Mouse (Mus musculus) stomach, embryonic 15.5 days (tissue): ENCODE measurements around the gene Iffo1. TPM values are rescaled to one million over a fixed set of nuclear protein-coding genes. Genes with fewer than 3 reads are reported as not detected.
"Not testable (repeated sequence)": the region's sequence is repeated elsewhere in the genome, so short reads cannot be mapped to it uniquely, and the experiment has no call there.

Experiments used
- ATAC-seq: fragments of 200-750 bp; cut with Nextera tagmentation; 2 replicates; pipeline ENCODE4 v1.8.0; 2017; ENCODE audit warnings: low read depth, moderate number of reproducible peaks, moderate TSS enrichment; ENCODE audit not compliant: insufficient read depth, low FRiP score
- H3K27ac ChIP-seq: fragments of 300-500 bp; sonication (generic); 2 replicates; pipeline ENCODE4 v1.5.1; 2015; ENCODE audit warnings: mild to moderate bottlenecking, inconsistent platforms
- H3K27me3 ChIP-seq: fragments of 300-500 bp; sonication (generic); replicated peaks from 2 replicates; pipeline ENCODE4 v1.6.1; 2015; ENCODE audit warnings: inconsistent platforms
- H3K36me3 ChIP-seq: fragments of 300-500 bp; sonication (generic); 2 replicates; pipeline ENCODE4 v1.6.1; 2015; ENCODE audit warnings: inconsistent platforms
- H3K4me1 ChIP-seq: fragments of 300-500 bp; sonication (generic); 2 replicates; pipeline ENCODE4 v1.6.1; 2015; ENCODE audit warnings: inconsistent platforms
- H3K4me2 ChIP-seq: fragments of 300-500 bp; sonication (generic); 2 replicates; pipeline ENCODE4 v1.6.1; 2015; ENCODE audit warnings: mild to moderate bottlenecking, inconsistent platforms
- H3K4me3 ChIP-seq: fragments of 300-500 bp; sonication (generic); replicated peaks from 2 replicates; pipeline ENCODE4 v1.5.1; 2015; ENCODE audit warnings: inconsistent platforms
- H3K9ac ChIP-seq: fragments of 300-500 bp; sonication (generic); 2 replicates; pipeline ENCODE4 v1.6.1; 2015; ENCODE audit warnings: inconsistent platforms
- H3K9me3 ChIP-seq: fragments of 300-500 bp; sonication (generic); 2 replicates; pipeline ENCODE4 v1.6.1; 2016; ENCODE audit warnings: inconsistent platforms
- WGBS: fragments of 180-500 bp; shearing (Covaris S2); methylation state at CpG from one replicate; pipeline ENCODE4 v1.1.7; 2015; 5-methylcytosine and 5-hydroxymethylcytosine counted together
- polyA plus RNA-seq: library from polyadenylated mRNA; unstranded; fragments of >200 nt; fragmentation: Nextera tagmentation; extraction: Ambion mirVana; gene quantifications from 2 replicates; pipeline ENCODE4 v1.2.1, GENCODE M21; 2015

The Iffo1 gene
- polyA plus RNA-seq, 1 experiment from 2014 or later = 8.2 TPM

GRCm38 (mm10) chr6:125154550-125154949, 9.5 kb downstream of the Iffo1 start:
- H3K27me3 ChIP-seq = no peaks in the 10 kb centered on the region
- no peaks in the 10 kb centered on the region for H3K9me3 ChIP-seq
- H3K9ac ChIP-seq = no peak overlapping the region
- 0 out of 2 replicates have a peak, but pooled peaks cover 9% of the 10 kb centered on the region for H3K4me1 ChIP-seq
- H3K4me3 ChIP-seq = no peak overlapping the region
- no peak overlapping the region for H3K4me2 ChIP-seq
- ATAC-seq = no peak
- no peak overlapping the region for H3K27ac ChIP-seq
- H3K36me3 ChIP-seq = peaks cover 10% of the 10 kb centered on the region

GRCm38 (mm10) chr6:125155262-125155661, 10.2 kb downstream of the Iffo1 start:
- Histone ChIP-seq H3K9ac (no peak overlapping the region), H3K36me3 (peaks cover 15% of the 10 kb centered on the region), H3K27ac (no peak overlapping the region), H3K9me3 (no peaks in the 10 kb centered on the region), H3K4me2 (no peak overlapping the region), H3K4me1 (0 out of 2 replicates have a peak, but pooled peaks cover 6% of the 10 kb centered on the region), H3K27me3 (no peaks in the 10 kb centered on the region), H3K4me3 (no peak overlapping the region)
- WGBS = 82% methylated on average over 8 of the region's 8 CpGs
- no peak for ATAC-seq

GRCm38 (mm10) chr6:125156491-125156890, 11.4 kb downstream of the Iffo1 start:
- Histone ChIP-seq H3K4me3 (no peak overlapping the region), H3K27ac (no peak overlapping the region), H3K9ac (no peak overlapping the region), H3K4me1 (peaks cover 17% of the 10 kb centered on the region), H3K9me3 (no peaks in the 10 kb centered on the region), H3K36me3 (peaks cover 17% of the 10 kb centered on the region; the same call in 1 of the 2 replicates), H3K4me2 (no peak overlapping the region), H3K27me3 (no peaks in the 10 kb centered on the region)
- no peak for ATAC-seq
- WGBS = 79% methylated on average over 3 of the region's 3 CpGs

- no peak overlapping the region for H3K9ac ChIP-seq
- peaks cover 17% of the 10 kb centered on the region for H3K4me1 ChIP-seq
- H3K4me3 ChIP-seq = no peak overlapping the region
- no peaks in the 10 kb centered on the region for H3K9me3 ChIP-seq
- H3K27ac ChIP-seq = no peak overlapping the region
- H3K4me2 ChIP-seq = no peak overlapping the region
- ATAC-seq = no peak
- 65% methylated on average over 7 of the region's 7 CpGs for WGBS
- peaks cover 17% of the 10 kb centered on the region; the same call in 1 of the 2 replicates for H3K36me3 ChIP-seq
- no peaks in the 10 kb centered on the region for H3K27me3 ChIP-seq
Observed at GRCm38 (mm10) chr6:125156903-125157614, 12.0 kb downstream of the Iffo1 start.

GRCm38 (mm10) chr6:125158944-125159492, 14.0 kb downstream of the Iffo1 start:
- no peak overlapping the region for H3K4me3 ChIP-seq
- no peak overlapping the region for H3K27ac ChIP-seq
- H3K36me3 ChIP-seq = peaks cover 25% of the 10 kb centered on the region
- no peak overlapping the region for H3K4me2 ChIP-seq
- H3K27me3 ChIP-seq = no peaks in the 10 kb centered on the region
- whole genome bisulfite sequencing = 82% methylated on average over 15 of the region's 15 CpGs
- H3K4me1 ChIP-seq = peaks cover 20% of the 10 kb centered on the region
- no peak for ATAC-seq
- no peak overlapping the region for H3K9ac ChIP-seq
- H3K9me3 ChIP-seq = no peaks in the 10 kb centered on the region

- Histone ChIP-seq H3K4me2 (no peak overlapping the region), H3K4me3 (no peak overlapping the region), H3K27me3 (no peaks in the 10 kb centered on the region), H3K9me3 (no peaks in the 10 kb centered on the region), H3K4me1 (peaks cover 25% of the 10 kb centered on the region), H3K9ac (no peak overlapping the region), H3K36me3 (peaks cover 25% of the 10 kb centered on the region), H3K27ac (peak overlapping the region; percentile 49; the same call in 1 of the 2 replicates)
- ATAC-seq = no peak
- 78% methylated on average over 7 of the region's 7 CpGs for WGBS
Observed at GRCm38 (mm10) chr6:125159773-125160557, 14.9 kb downstream of the Iffo1 start.

- Histone ChIP-seq H3K27me3 (no peaks in the 10 kb centered on the region), H3K27ac (peak overlapping the region; percentile 49), H3K4me2 (no peak overlapping the region), H3K9me3 (no peaks in the 10 kb centered on the region), H3K36me3 (peaks cover 25% of the 10 kb centered on the region), H3K9ac (no peak overlapping the region), H3K4me3 (no peak overlapping the region), H3K4me1 (peaks cover 25% of the 10 kb centered on the region)
- ATAC-seq = no peak
- 65% methylated on average over 10 of the region's 10 CpGs for WGBS
Observed at GRCm38 (mm10) chr6:125160558-125160853, 15.5 kb downstream of the Iffo1 start.

- no peak for ATAC-seq
- 22% methylated on average over 22 of the region's 22 CpGs for WGBS
- no peaks in the 10 kb centered on the region for H3K9me3 ChIP-seq
- no peak overlapping the region for H3K4me3 ChIP-seq
- no peak overlapping the region for H3K4me2 ChIP-seq
- H3K27ac ChIP-seq = peak overlapping the region; percentile 49
- H3K36me3 ChIP-seq = peaks cover 25% of the 10 kb centered on the region
- H3K4me1 ChIP-seq = peaks cover 25% of the 10 kb centered on the region
- no peak overlapping the region for H3K9ac ChIP-seq
- H3K27me3 ChIP-seq = no peaks in the 10 kb centered on the region
Observed at GRCm38 (mm10) chr6:125160854-125161760, 16.1 kb downstream of the Iffo1 start.

GRCm38 (mm10) chr6:125161971-125162370, 16.9 kb downstream of the Iffo1 start:
- H3K9ac ChIP-seq, H3K4me2 ChIP-seq, H3K27ac ChIP-seq, H3K4me3 ChIP-seq, H3K9me3 ChIP-seq, H3K27me3 ChIP-seq, ATAC-seq: not testable (repeated sequence)
- peaks cover 25% of the 10 kb centered on the region for H3K36me3 ChIP-seq
- 8% methylated on average over 4 of the region's 5 CpGs for WGBS
- H3K4me1 ChIP-seq = peaks cover 34% of the 10 kb centered on the region

- 69% methylated on average over 13 of the region's 16 CpGs for WGBS
- not testable (repeated sequence) for H3K9ac ChIP-seq, H3K9me3 ChIP-seq, H3K27ac ChIP-seq, H3K4me3 ChIP-seq, ATAC-seq, H3K27me3 ChIP-seq
- peaks cover 28% of the 10 kb centered on the region for H3K36me3 ChIP-seq
- H3K4me2 ChIP-seq = peak overlapping the region; percentile 79; the same call in 1 of the 2 replicates
- H3K4me1 ChIP-seq = peaks cover 42% of the 10 kb centered on the region
Observed at GRCm38 (mm10) chr6:125162615-125163305, 17.7 kb downstream of the Iffo1 start.
